Mouse (Mus musculus) left cerebral cortex, postnatal 36 days (tissue): Measurements from ENCODE around the gene Angptl8. TPM values are rescaled to one million over a fixed set of nuclear protein-coding genes. Genes with fewer than 3 reads are reported as not detected.

Experiments used
- DNase-seq, 2 experiments: peaks; one replicate each; pipeline ENCODE4 v3.0.0; 2021 to 2022; ENCODE audit warnings: low spot score in 2 of 2, mixed read lengths in 1 of 2
- intact Hi-C: fragments of 180-260 bp; cut with DNase I; formaldehyde crosslinking; loops from one replicate; pipeline ENCODE4 v1.15.1; 2025
- total RNA-seq, 2 experiments: library from RNA; stranded (reverse); gene quantifications; 2 replicates each; pipeline ENCODE4 v1.2.3; 2021

Angptl8 gene
- total RNA-seq, 2 experiments from 2014 or later: not detected

GRCm38 (mm10) chr9:21806976-21807375 lies 28.3 kb upstream of the Angptl8 start:
- no peak for DNase-seq
- intact Hi-C loops: loop anchor here (10.0 kb wide), 1 partner anchor 122 kb away; no protein-coding TSS in a partner anchor

- intact Hi-C loops: loop anchor here (10.0 kb wide), 1 partner anchor 124 kb away; no protein-coding TSS in a partner anchor
- no peak for DNase-seq
Measured at GRCm38 (mm10) chr9:21808561-21808960, 26.7 kb upstream of the Angptl8 start.

GRCm38 (mm10) chr9:21811170-21811569 lies 24.1 kb upstream of the Angptl8 start:
- intact Hi-C loops: no loop called here
- DNase-seq: no peak

- no peak for DNase-seq
- intact Hi-C loops: no loop called here
Measured at GRCm38 (mm10) chr9:21816716-21817305, 18.5 kb upstream of the Angptl8 start.

- intact Hi-C loops: no loop called here
Measured at GRCm38 (mm10) chr9:21818125-21818524, 17.2 kb upstream of the Angptl8 start.

GRCm38 (mm10) chr9:21818561-21818960 lies 16.7 kb upstream of the Angptl8 start:
- no peak for DNase-seq
- intact Hi-C loops: no loop called here

More at GRCm38 (mm10) chr9:21818125-21818524, 17.2 kb upstream of the Angptl8 start:
- no peak for DNase-seq

- intact Hi-C loops: no loop called here
- no peak for DNase-seq
Measured at GRCm38 (mm10) chr9:21819181-21819729, 16.1 kb upstream of the Angptl8 start.

GRCm38 (mm10) chr9:21820183-21820582 lies 15.1 kb upstream of the Angptl8 start:
- no peak for DNase-seq
- intact Hi-C loops: no loop called here

GRCm38 (mm10) chr9:21822686-21823085 lies 12.6 kb upstream of the Angptl8 start:
- DNase-seq: no peak
- intact Hi-C loops: no loop called here

GRCm38 (mm10) chr9:21823957-21824356 lies 11.4 kb upstream of the Angptl8 start:
- DNase-seq: no peak
- intact Hi-C loops: no loop called here

GRCm38 (mm10) chr9:21824366-21824765 lies 10.9 kb upstream of the Angptl8 start:
- DNase-seq: no peak
- intact Hi-C loops: no loop called here

GRCm38 (mm10) chr9:21829834-21830460 lies 5.4 kb upstream of the Angptl8 start:
- DNase-seq: no peak
- intact Hi-C loops: no loop called here

GRCm38 (mm10) chr9:21830461-21830850 lies 4.9 kb upstream of the Angptl8 start:
- no peak for DNase-seq
- intact Hi-C loops: no loop called here

- intact Hi-C loops: no loop called here
- no peak for DNase-seq
Measured at GRCm38 (mm10) chr9:21830936-21831335, 4.4 kb upstream of the Angptl8 start.

- intact Hi-C loops: no loop called here
- no peak for DNase-seq
Measured at GRCm38 (mm10) chr9:21831558-21832240, 3.6 kb upstream of the Angptl8 start.

- DNase-seq: no peak
- intact Hi-C loops: no loop called here
Measured at GRCm38 (mm10) chr9:21837690-21838089, 2.4 kb downstream of the Angptl8 start.

GRCm38 (mm10) chr9:21840115-21840787 lies 4.9 kb downstream of the Angptl8 start:
- intact Hi-C loops: loop anchor here (1.0 kb wide), 1 partner anchor 31 kb away; no protein-coding TSS in a partner anchor
- DNase-seq: no peak

GRCm38 (mm10) chr9:21841340-21841739 lies 6.0 kb downstream of the Angptl8 start:
- no peak for DNase-seq
- intact Hi-C loops: no loop called here

- DNase-seq: no peak
- intact Hi-C loops: no loop called here
Measured at GRCm38 (mm10) chr9:21842391-21842790, 7.1 kb downstream of the Angptl8 start.

GRCm38 (mm10) chr9:21843086-21843485 lies 7.8 kb downstream of the Angptl8 start:
- intact Hi-C loops: no loop called here
- DNase-seq: no peak
